Mouse (Mus musculus): Measurements from ENCODE around the gene Tnks2. TPM values are rescaled to one million over a fixed set of nuclear protein-coding genes. Genes with fewer than 3 reads are reported as not detected.
"Not testable (repeated sequence)": the region's sequence is repeated elsewhere in the genome, so short reads cannot be mapped to it uniquely, and the experiment has no call there.

The Tnks2 gene
- polyA plus RNA-seq, 2 experiments = 74.9 to 82.9 TPM

GRCm38 (mm10) chr19:36865905-36866304, 31.9 kb downstream of the Tnks2 start:
- no peak overlapping the region for H3K4me3 ChIP-seq (replicated peaks; ENCODE audit: low read length)
- no peak overlapping the region for H3K4me2 ChIP-seq (replicated peaks; ENCODE audit: low read depth, low read length, severe bottlenecking)

GRCm38 (mm10) chr19:36867416-36867815, 33.4 kb downstream of the Tnks2 start:
- no peak for TF ChIP-seq POLR2A (IDR thresholded peaks at IDR 0.05; ENCODE audit: borderline replicate concordance, extremely low read depth, insufficient read depth, insufficient read length)
- 92% methylated on average over 8 of the region's 8 CpGs for WGBS
- Histone ChIP-seq H3K36me3 (ENCODE audit: control insufficient read depth, insufficient read depth, low read length) (peaks cover 80% of the 10 kb centered on the region), H3K27me3 (ENCODE audit: control insufficient read depth, insufficient read depth, low read length) (no peaks in the 10 kb centered on the region), H3K4me3 (replicated peaks; ENCODE audit: low read length) (no peak overlapping the region), H3K4me2 (replicated peaks; ENCODE audit: low read depth, low read length, severe bottlenecking) (no peak overlapping the region), H3K27ac (replicated peaks; ENCODE audit: low read depth, low read length) (no peak overlapping the region), H3K9me3 (ENCODE audit: control insufficient read depth, low read length) (no peaks in the 10 kb centered on the region), H3K4me1 (ENCODE audit: control insufficient read depth, insufficient read depth, low read length) (no peaks in the 10 kb centered on the region), H3K9ac (ENCODE audit: low read depth, low read length, severe bottlenecking) (no peak overlapping the region)
- ATAC-seq (ENCODE audit: low FRiP score, low read depth) = no peak
- DNase-seq (ENCODE audit: low spot score) = no peak

More at GRCm38 (mm10) chr19:36865905-36866304, 31.9 kb downstream of the Tnks2 start:
- Histone ChIP-seq H3K27me3 (ENCODE audit: control insufficient read depth, insufficient read depth, low read length) (no peaks in the 10 kb centered on the region), H3K36me3 (ENCODE audit: control insufficient read depth, insufficient read depth, low read length) (peaks cover 81% of the 10 kb centered on the region), H3K9ac (ENCODE audit: low read depth, low read length, severe bottlenecking) (no peak overlapping the region), H3K9me3 (ENCODE audit: control insufficient read depth, low read length) (no peaks in the 10 kb centered on the region), H3K27ac (replicated peaks; ENCODE audit: low read depth, low read length) (no peak overlapping the region), H3K4me1 (ENCODE audit: control insufficient read depth, insufficient read depth, low read length) (no peaks in the 10 kb centered on the region)
- ATAC-seq (ENCODE audit: low FRiP score, low read depth) (no peak), DNase-seq (ENCODE audit: low spot score) (no peak)
- no peak for TF ChIP-seq POLR2A (IDR thresholded peaks at IDR 0.05; ENCODE audit: borderline replicate concordance, extremely low read depth, insufficient read depth, insufficient read length)
- 84% methylated on average over 5 of the region's 5 CpGs for WGBS

GRCm38 (mm10) chr19:36868675-36869074, 34.6 kb downstream of the Tnks2 start:
- WGBS = 82% methylated on average over 3 of the region's 3 CpGs
- not testable (repeated sequence) for ATAC-seq (ENCODE audit: low FRiP score, low read depth); H3K27me3 ChIP-seq (ENCODE audit: control insufficient read depth, insufficient read depth, low read length); H3K4me3 ChIP-seq (replicated peaks; ENCODE audit: low read length); H3K9me3 ChIP-seq (ENCODE audit: control insufficient read depth, low read length); H3K27ac ChIP-seq (replicated peaks; ENCODE audit: low read depth, low read length); H3K9ac ChIP-seq (ENCODE audit: low read depth, low read length, severe bottlenecking); H3K4me2 ChIP-seq (replicated peaks; ENCODE audit: low read depth, low read length, severe bottlenecking); DNase-seq (ENCODE audit: low spot score); H3K4me1 ChIP-seq (ENCODE audit: control insufficient read depth, insufficient read depth, low read length)
- peaks cover 80% of the 10 kb centered on the region for H3K36me3 ChIP-seq (ENCODE audit: control insufficient read depth, insufficient read depth, low read length)

GRCm38 (mm10) chr19:36874651-36875050, 40.6 kb downstream of the Tnks2 start:
- 90% methylated on average over 2 of the region's 2 CpGs for WGBS
- no peak for ATAC-seq (ENCODE audit: low FRiP score, low read depth)

GRCm38 (mm10) chr19:36877329-36877728, 43.3 kb downstream of the Tnks2 start:
- no peak overlapping the region for H3K27ac ChIP-seq (replicated peaks; ENCODE audit: low read depth, low read length)
- H3K4me2 ChIP-seq (replicated peaks; ENCODE audit: low read depth, low read length, severe bottlenecking) = no peak overlapping the region
- no peak overlapping the region for H3K9ac ChIP-seq (ENCODE audit: low read depth, low read length, severe bottlenecking)
- ATAC-seq (ENCODE audit: low FRiP score, low read depth) = no peak
- H3K4me3 ChIP-seq (replicated peaks; ENCODE audit: low read length) = no peak overlapping the region
- H3K36me3 ChIP-seq (ENCODE audit: control insufficient read depth, insufficient read depth, low read length) = peaks cover 90% of the 10 kb centered on the region
- no peaks in the 10 kb centered on the region for H3K4me1 ChIP-seq (ENCODE audit: control insufficient read depth, insufficient read depth, low read length)
- no peaks in the 10 kb centered on the region for H3K9me3 ChIP-seq (ENCODE audit: control insufficient read depth, low read length)
- no peaks in the 10 kb centered on the region for H3K27me3 ChIP-seq (ENCODE audit: control insufficient read depth, insufficient read depth, low read length)
- no peak for TF ChIP-seq POLR2A (IDR thresholded peaks at IDR 0.05; ENCODE audit: borderline replicate concordance, extremely low read depth, insufficient read depth, insufficient read length)
- DNase-seq (ENCODE audit: low spot score) = no peak

More at GRCm38 (mm10) chr19:36874651-36875050, 40.6 kb downstream of the Tnks2 start:
- Histone ChIP-seq H3K4me3 (replicated peaks; ENCODE audit: low read length) (no peak overlapping the region), H3K36me3 (ENCODE audit: control insufficient read depth, insufficient read depth, low read length) (peaks cover 85% of the 10 kb centered on the region), H3K27me3 (ENCODE audit: control insufficient read depth, insufficient read depth, low read length) (no peaks in the 10 kb centered on the region), H3K9ac (ENCODE audit: low read depth, low read length, severe bottlenecking) (no peak overlapping the region), H3K27ac (replicated peaks; ENCODE audit: low read depth, low read length) (no peak overlapping the region), H3K9me3 (ENCODE audit: control insufficient read depth, low read length) (no peaks in the 10 kb centered on the region), H3K4me1 (ENCODE audit: control insufficient read depth, insufficient read depth, low read length) (no peaks in the 10 kb centered on the region), H3K4me2 (replicated peaks; ENCODE audit: low read depth, low read length, severe bottlenecking) (no peak overlapping the region)
- TF ChIP-seq POLR2A (IDR thresholded peaks at IDR 0.05; ENCODE audit: borderline replicate concordance, extremely low read depth, insufficient read depth, insufficient read length) = no peak
- DNase-seq (ENCODE audit: low spot score) = no peak

Measured in limb, embryonic 14.5 days (tissue).